ENCODE assay signal across 20 mouse cellular contexts in genomic region chr16:29065961-29066360, GRCm38 (mm10).
A peak's percentile ranks its signal among the peaks of the same experiment; 100 is the strongest.
DNase-seq lines count a peak whose midpoint lies in the region; ATAC-seq lines count a peak whose summit lies in the region.
"Had no signal": no experiment of that assay in that cellular context is flagged by ENCODE, and none has a peak within 500 bp of the region (broad histone marks: within the 10 kb centered on the region; RNA-seq: fewer than 3 reads in every experiment).

No protein-coding gene starts in this region.

- H3K4me3 ChIP-seq in lung, embryonic 16.5 days (ENCODE audit: low read length), result no peak overlapping the region
- no peak overlapping the region for H3K4me3 ChIP-seq in kidney, embryonic 14.5 days (ENCODE audit: low read length)
- H3K4me3 ChIP-seq: embryonic facial prominence, embryonic 13.5 days; forebrain, embryonic 10.5 days; forebrain, embryonic 15.5 days; heart, embryonic 12.5 days; hindbrain, embryonic 10.5 days had no signal

- H3K4me2 ChIP-seq in lung, embryonic 16.5 days (ENCODE audit: low read depth, low read length), result no peak overlapping the region
- H3K4me2 ChIP-seq in kidney, embryonic 14.5 days (replicated peaks; ENCODE audit: low read depth, low read length), result no peak overlapping the region
- H3K4me2 ChIP-seq: embryonic facial prominence, embryonic 13.5 days; forebrain, embryonic 15.5 days; heart, embryonic 12.5 days; hindbrain, embryonic 14.5 days had no signal

- H3K9ac ChIP-seq in lung, embryonic 16.5 days (ENCODE audit: low read length), result no peak overlapping the region
- no peak overlapping the region for H3K9ac ChIP-seq in kidney, embryonic 14.5 days (ENCODE audit: low read depth, low read length)
- H3K9ac ChIP-seq: embryonic facial prominence, embryonic 13.5 days; forebrain, embryonic 15.5 days; heart, embryonic 12.5 days; hindbrain, embryonic 14.5 days had no signal

- H3K36me3 ChIP-seq in lung, embryonic 16.5 days (ENCODE audit: control insufficient read depth, insufficient read depth, low read length), result no peaks in the 10 kb centered on the region
- no peaks in the 10 kb centered on the region for H3K36me3 ChIP-seq in kidney, embryonic 14.5 days (ENCODE audit: control insufficient read depth, insufficient read depth, low read length)
- H3K36me3 ChIP-seq: embryonic facial prominence, embryonic 13.5 days; forebrain, embryonic 10.5 days; forebrain, embryonic 15.5 days; heart, embryonic 12.5 days; hindbrain, embryonic 10.5 days had no signal

- no peaks in the 10 kb centered on the region for H3K4me1 ChIP-seq in lung, embryonic 16.5 days (replicated peaks; ENCODE audit: control insufficient read depth, insufficient read depth, low read length)
- H3K4me1 ChIP-seq in kidney, embryonic 14.5 days (ENCODE audit: control insufficient read depth, insufficient read depth, low read length), result no peaks in the 10 kb centered on the region
- H3K4me1 ChIP-seq: embryonic facial prominence, embryonic 13.5 days; forebrain, embryonic 10.5 days; forebrain, embryonic 15.5 days; heart, embryonic 12.5 days; hindbrain, embryonic 10.5 days had no signal

- no peaks in the 10 kb centered on the region for H3K9me3 ChIP-seq in lung, embryonic 16.5 days (ENCODE audit: control insufficient read depth, low read length)
- no peaks in the 10 kb centered on the region for H3K9me3 ChIP-seq in kidney, embryonic 14.5 days (ENCODE audit: control insufficient read depth, low read length)
- H3K9me3 ChIP-seq: embryonic facial prominence, embryonic 13.5 days; forebrain, embryonic 10.5 days; forebrain, embryonic 15.5 days; heart, embryonic 12.5 days; hindbrain, embryonic 10.5 days had no signal

- H3K27ac ChIP-seq in lung, embryonic 16.5 days (ENCODE audit: low read length), result no peak overlapping the region
- H3K27ac ChIP-seq in kidney, embryonic 14.5 days (ENCODE audit: low read depth, low read length), result no peak overlapping the region
- H3K27ac ChIP-seq: embryonic facial prominence, embryonic 13.5 days; forebrain, embryonic 10.5 days; forebrain, embryonic 15.5 days; hindbrain, embryonic 10.5 days; hindbrain, embryonic 14.5 days had no signal

- WGBS in lung, embryonic 16.5 days, result 51% methylated on average over 3 of the region's 3 CpGs
- 69% methylated on average over 3 of the region's 3 CpGs for WGBS in kidney, embryonic 14.5 days

- no peak for ATAC-seq in cerebellum, adult (ENCODE audit: insufficient number of reproducible peaks, low FRiP score, low TSS enrichment)
- peak; percentile 41; the same call in 1 of the 2 replicates for ATAC-seq in lung, embryonic 16.5 days (ENCODE audit: low read depth)
- no peak for ATAC-seq in kidney, embryonic 14.5 days (ENCODE audit: low FRiP score, low TSS enrichment)
- ATAC-seq: forebrain, embryonic 15.5 days; inflammation-experienced regulatory T-cells, adult 6 months; intestine, postnatal 0 days had no signal

- no peaks in the 10 kb centered on the region for H3K27me3 ChIP-seq in lung, embryonic 16.5 days (ENCODE audit: control insufficient read depth, insufficient read depth, low read depth, low read length)
- no peaks in the 10 kb centered on the region for H3K27me3 ChIP-seq in kidney, embryonic 14.5 days (ENCODE audit: control insufficient read depth, insufficient read depth, low read length)
- H3K27me3 ChIP-seq: embryonic facial prominence, embryonic 13.5 days; forebrain, embryonic 15.5 days; heart, embryonic 12.5 days had no signal

- peak; percentile 11 to 31 for DNase-seq in cerebellum, postnatal 10 days
- no peak for DNase-seq in lung, postnatal 10 days
- peak; percentile 9 for DNase-seq in NIH3T3 (ENCODE audit: low read depth)
- DNase-seq in adrenal gland, postnatal 14 days, result peak; percentile 37
- DNase-seq: cerebellum, adult 11-12 months; cerebellum, adult 9-10 months; cerebellum, postnatal 36 days; gastrocnemius, postnatal 25 days; kidney, adult 8-10 months had no signal
